Mouse (Mus musculus): ENCODE measurements around the gene Bbx.

Gene Bbx

GRCm38 (mm10) chr16:50315349-50315969 is 116.7 kb downstream of the Bbx start:
- no peak for DNase-seq (ENCODE audit: low spot score in 2 of 2)

- DNase-seq (ENCODE audit: low spot score in 2 of 2): no peak
These were observed 120.6 kb downstream of the Bbx start for GRCm38 (mm10) chr16:50311588-50311987.

DNA sequence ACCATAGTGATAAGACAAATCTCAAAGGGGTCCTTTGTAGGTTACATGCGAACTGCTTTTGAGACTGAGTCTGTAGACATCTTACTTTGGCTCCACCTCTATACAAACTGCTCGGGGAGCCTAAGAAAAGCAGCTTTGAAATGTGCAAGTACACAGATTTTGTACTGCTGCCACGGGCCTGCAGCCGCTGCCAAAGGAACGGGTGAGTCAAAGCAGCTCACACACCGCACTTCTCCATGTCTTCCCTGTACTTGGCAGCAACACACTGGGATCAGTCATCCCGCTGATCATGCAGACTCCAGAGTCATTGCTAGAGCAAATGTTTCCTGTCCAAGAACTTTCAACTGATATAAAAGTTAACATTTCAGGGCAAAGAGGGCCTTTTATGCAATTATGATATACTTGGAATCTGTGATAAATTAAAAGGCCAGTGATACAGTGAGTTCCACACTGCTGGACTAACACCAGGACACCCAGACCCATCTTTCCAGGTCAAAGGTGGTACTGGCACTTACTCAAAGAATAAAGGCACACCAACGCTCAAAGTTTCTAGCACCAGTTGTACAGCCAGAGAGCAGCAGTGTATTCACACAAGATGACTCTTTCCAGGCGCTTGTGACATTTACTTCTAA is 122.7 kb downstream of the Bbx start:
- DNase-seq (ENCODE audit: low spot score in 2 of 2): no peak

DNA sequence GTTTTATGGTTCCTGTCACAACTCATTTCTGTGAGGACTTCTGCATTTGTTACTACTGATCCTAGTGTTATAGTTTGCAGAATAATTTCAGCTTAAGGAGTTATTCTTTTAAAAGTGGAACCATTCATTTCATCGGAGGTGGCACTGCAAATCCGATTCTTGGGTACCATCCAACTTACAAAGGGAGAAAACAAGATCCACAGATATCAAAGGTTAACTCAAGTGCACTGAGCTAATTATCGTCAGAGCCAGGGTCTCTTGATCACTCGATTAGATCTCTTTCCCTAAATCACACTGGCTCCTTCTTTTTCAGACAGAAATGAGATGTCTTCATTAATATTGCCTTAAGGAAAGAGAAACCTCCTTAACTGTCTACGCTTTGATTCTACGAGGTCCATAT is 123.9 kb downstream of the Bbx start:
- no peak for DNase-seq (ENCODE audit: low spot score in 2 of 2)

GRCm38 (mm10) chr16:50307231-50307630 is 125.0 kb downstream of the Bbx start:
- DNase-seq (ENCODE audit: low spot score in 2 of 2): no peak

GRCm38 (mm10) chr16:50306727-50307126 is 125.5 kb downstream of the Bbx start:
- no peak for DNase-seq (ENCODE audit: low spot score in 2 of 2)

DNA sequence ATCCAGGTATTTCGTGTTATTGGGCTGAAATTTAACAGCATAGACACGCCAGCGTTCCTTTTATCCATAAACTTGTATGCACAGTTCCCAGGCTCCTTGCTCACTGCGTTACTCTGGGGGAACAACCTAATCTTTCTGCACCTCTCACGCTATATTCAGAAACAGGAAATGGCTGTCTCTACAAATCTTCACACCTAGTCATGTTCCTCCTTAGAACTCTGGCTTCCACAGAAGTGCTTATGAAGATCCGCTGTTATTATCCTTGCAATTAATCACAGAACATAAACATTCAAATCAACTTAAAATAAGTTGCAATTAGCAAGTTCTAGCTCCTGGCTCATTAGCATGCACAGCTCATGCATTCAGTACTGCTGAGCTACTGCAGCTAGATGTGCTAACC is 127.0 kb downstream of the Bbx start:
- no peak for DNase-seq (ENCODE audit: low spot score in 2 of 2)

DNA sequence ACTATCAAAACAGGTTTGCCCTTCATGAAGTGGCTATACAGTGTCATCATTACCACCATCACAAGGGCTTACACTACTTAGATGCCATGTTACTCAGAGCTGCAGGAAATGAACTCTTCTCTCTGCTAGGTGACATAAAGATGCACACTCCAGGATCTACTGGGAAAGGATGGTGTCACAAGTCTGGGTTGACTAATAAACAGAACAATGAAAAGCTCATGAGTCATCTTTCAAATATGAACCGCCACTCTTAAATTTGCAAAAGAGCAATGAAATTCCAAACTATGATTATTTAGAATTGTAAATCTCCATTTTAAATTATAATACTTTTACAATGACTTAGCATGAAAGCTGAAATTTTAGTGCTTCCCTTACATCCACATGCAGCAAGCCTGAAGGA is 129.6 kb downstream of the Bbx start:
- DNase-seq (ENCODE audit: low spot score in 2 of 2): no peak

- DNase-seq (ENCODE audit: low spot score in 2 of 2): no peak
These were observed 133.3 kb downstream of the Bbx start for GRCm38 (mm10) chr16:50298743-50299443.

DNA sequence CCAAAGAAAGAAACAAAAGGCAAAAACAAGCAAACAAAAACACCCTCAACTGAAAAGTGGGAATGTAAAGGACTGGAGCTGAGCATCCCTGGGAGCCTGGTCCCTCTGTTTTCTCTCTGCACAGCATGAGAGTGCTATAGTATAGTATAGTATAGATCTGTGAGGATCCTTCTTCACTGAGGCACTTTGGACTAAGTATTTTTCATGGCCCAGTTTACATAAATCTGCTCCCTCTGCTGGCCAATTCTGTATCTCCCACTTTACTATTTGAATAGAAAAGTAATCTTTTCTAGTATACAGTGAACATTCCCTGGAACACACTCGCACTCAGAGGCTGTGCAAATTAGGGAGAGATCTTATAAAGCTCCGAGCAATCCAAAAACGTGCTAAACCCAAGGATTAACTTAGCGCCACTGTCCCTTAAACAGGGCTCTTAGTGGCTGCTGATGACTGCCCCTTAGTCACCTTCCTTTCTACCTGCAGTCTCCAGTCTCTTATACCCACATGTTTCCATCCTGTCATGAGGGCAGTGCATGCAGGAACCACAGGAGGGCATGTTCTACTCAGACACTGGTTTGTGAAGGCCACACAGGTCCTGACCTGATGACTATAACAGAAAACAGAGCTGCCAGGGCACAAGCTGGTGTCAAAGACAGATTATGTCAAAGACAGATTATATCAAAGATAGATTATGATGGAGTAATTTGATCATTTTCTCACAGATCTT is 138.5 kb downstream of the Bbx start:
- no peak for DNase-seq (ENCODE audit: low spot score in 2 of 2)

- no peak for DNase-seq (ENCODE audit: low spot score in 2 of 2)
These were observed 139.4 kb downstream of the Bbx start for GRCm38 (mm10) chr16:50292834-50293233.

- no peak for DNase-seq (ENCODE audit: low spot score in 2 of 2)
These were observed 142.4 kb downstream of the Bbx start for GRCm38 (mm10) chr16:50289764-50290163.

- DNase-seq (ENCODE audit: low spot score in 2 of 2): no peak
These were observed 159.4 kb downstream of the Bbx start for GRCm38 (mm10) chr16:50272813-50273212.

GRCm38 (mm10) chr16:50262647-50263046 is 169.5 kb downstream of the Bbx start:
- no peak for DNase-seq (ENCODE audit: low spot score in 2 of 2)

DNA sequence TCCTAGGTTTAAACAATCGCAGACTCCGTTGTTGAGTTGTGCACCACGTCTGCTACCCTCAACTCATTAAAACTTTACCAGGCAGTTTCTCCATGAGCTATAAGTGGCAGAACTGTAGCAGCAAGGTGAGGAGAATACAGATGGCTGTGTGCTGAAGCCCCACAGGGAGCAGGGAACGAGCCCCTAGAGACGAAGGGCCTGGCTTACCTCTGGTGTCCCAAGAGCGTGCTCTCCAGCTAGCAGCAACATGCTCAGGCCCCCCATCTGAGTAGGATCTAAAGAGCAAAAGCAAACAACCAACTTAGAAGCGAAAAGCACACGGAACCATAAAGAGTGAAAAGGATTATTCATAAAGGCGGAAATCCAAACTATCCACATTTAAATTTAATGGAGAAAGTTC is 170.0 kb downstream of the Bbx start:
- no peak for DNase-seq (ENCODE audit: low spot score in 2 of 2)

GRCm38 (mm10) chr16:50261741-50262140 is 170.4 kb downstream of the Bbx start:
- no peak for DNase-seq (ENCODE audit: low spot score in 2 of 2)

DNA sequence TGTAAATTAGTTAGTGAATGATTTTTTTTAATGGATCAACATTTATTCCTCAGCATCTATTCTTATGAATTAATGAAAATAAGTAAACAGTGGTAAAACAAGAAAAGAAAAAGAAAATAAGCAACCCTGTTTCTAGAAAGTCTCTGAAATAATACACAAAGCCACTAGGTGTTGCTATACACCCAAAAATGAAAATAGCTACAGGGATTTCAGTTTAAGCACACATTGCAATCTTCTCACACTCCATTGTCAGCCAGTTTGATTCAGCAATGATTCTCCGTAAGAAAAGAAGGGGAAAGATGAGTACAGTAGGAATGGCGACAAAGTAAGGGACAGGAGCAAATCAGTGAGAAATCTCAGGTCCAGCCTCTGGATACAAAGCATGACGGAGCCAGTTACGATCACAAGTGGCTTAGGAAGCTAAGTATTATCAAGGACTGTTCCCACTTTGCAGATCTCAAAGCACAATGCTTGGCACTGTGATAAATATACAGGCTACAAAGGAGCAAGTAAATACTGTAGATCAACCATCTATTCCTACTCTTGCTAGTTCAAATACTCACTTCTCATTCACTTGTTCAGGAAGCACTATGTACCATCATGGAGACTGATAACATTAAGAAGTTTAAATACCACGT is 177.5 kb downstream of the Bbx start:
- DNase-seq (ENCODE audit: low spot score in 2 of 2): no peak

GRCm38 (mm10) chr16:50251417-50251975 is 180.7 kb downstream of the Bbx start:
- DNase-seq (ENCODE audit: low spot score in 2 of 2): no peak

- DNase-seq (ENCODE audit: low spot score in 2 of 2): no peak
These were observed 181.7 kb downstream of the Bbx start for GRCm38 (mm10) chr16:50250469-50250868.

DNA sequence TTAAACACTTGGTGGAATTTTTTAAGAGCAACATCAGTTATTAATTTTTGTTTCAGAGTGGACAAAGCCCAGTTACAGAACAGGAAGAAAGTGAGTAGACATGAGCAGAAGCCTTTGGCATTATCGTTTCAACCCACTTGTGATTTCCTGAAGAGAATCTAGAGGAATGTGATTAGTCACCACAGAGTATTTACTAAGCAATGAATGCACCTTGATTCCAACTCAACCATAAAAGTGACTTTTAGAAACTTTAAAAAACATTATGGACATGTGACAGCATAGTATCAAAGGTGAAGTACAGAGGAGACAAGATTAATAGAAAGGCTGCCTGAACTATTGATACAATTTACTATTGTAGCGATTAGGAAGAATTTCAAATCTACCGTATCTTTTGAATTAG is 183.2 kb downstream of the Bbx start:
- DNase-seq (ENCODE audit: low spot score in 2 of 2): no peak

DNA sequence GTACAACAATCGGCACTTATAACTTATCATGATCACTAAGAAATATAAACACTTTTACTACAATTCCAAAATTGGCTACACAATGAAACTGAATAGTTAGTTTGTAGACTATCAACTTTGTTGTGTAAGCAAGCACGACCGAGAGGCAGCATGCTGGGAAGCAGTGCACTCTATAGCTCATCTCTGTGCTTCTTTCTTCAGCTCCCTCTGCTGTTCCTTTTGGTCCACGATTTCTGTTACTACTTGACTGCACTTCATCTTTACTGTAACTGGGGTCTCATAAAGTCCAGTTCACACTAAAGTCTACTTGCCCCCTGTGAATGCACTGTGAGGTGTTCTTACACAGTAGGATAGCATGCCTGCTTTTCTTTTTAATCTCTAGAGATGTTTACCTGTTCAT is 189.7 kb downstream of the Bbx start:
- DNase-seq (ENCODE audit: low spot score in 2 of 2): no peak

- DNase-seq (ENCODE audit: low spot score in 2 of 2): no peak
These were observed 190.6 kb downstream of the Bbx start for GRCm38 (mm10) chr16:50241604-50242003.

All from spleen, postnatal 4 days (tissue).